Mouse (Mus musculus): ENCODE data around the gene Tecpr1.

DNA sequence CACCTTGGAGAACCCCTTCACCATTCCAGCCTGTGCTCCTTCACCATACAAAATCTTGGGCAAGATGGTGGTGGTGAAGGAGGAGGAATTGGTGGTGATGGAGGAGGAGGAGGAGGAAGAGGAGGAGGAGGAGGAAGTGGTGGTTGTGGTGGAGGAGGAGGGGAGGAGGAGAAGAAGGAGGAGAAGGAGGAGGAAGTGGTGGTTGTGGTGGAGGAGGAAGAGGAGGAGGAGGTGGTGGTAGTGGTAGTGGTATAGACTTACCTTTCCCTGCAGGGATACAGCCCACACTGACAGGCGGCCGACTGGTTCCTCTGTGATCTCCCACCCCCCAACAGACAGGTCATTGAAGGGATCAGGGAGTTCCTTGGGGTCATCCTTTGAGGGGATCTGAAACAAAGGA lies 7.4 kb downstream of the Tecpr1 start:
- TF ChIP-seq CTCF (IDR thresholded peaks at IDR 0.05; ENCODE audit: low read depth) (no peak), EP300 (IDR thresholded peaks at IDR 0.05; ENCODE audit: low read depth) (no peak)

Measured in liver, postnatal 0 days (tissue).